8 mouse cellular contexts compared by ENCODE assay signal in genomic region chr6:88201926-88202700, GRCm38 (mm10). TPM values are rescaled to one million over a fixed set of nuclear protein-coding genes. Genes with fewer than 3 reads are reported as not detected.
A peak's percentile ranks its signal among the peaks of the same experiment; 100 is the strongest.
DNase-seq lines count a peak whose midpoint lies in the region; TF ChIP-seq lines count a peak whose summit lies in the region.
"Had no signal": no experiment of that assay in that cellular context is flagged by ENCODE, and none has a peak within 500 bp of the region (broad histone marks: within the 10 kb centered on the region; RNA-seq: fewer than 3 reads in every experiment).

No protein-coding gene starts in this region.

- no peaks in the 10 kb centered on the region for H3K9me3 ChIP-seq in limb, embryonic 10.5 days (replicated peaks)

- WGBS in kidney, adult 2 months, result 45% methylated on average over 15 of the region's 15 CpGs
- 7% methylated on average over 15 of the region's 15 CpGs for WGBS in limb, embryonic 10.5 days

- no peaks in the 10 kb centered on the region for H3K4me1 ChIP-seq in kidney, adult 2 months (ENCODE audit: control insufficient read depth, insufficient read depth, low read length)
- H3K4me1 ChIP-seq in limb, embryonic 10.5 days, result peaks cover 73% of the 10 kb centered on the region

- TF ChIP-seq POLR2A in kidney, adult 2 months (IDR thresholded peaks at IDR 0.05; ENCODE audit: low read depth, low read length), result no peak

- no peaks in the 10 kb centered on the region for H3K36me3 ChIP-seq in kidney, adult 2 months (ENCODE audit: control insufficient read depth, insufficient read depth, low read length)
- no peaks in the 10 kb centered on the region for H3K36me3 ChIP-seq in limb, embryonic 10.5 days

- DNase-seq in kidney, adult 2 months, result no peak
- no peak for DNase-seq in kidney, postnatal 10 days
- peak; percentile 19 for DNase-seq in urinary bladder, adult 2 months (ENCODE audit: low spot score)
- no peak for DNase-seq in urinary bladder, postnatal 10 days (ENCODE audit: low spot score)
- DNase-seq in limb, embryonic 10.5 days (ENCODE audit: low spot score), result peak; percentile 53
- no peak for DNase-seq in natural killer cell, adult 2 months (ENCODE audit: low spot score in 2 of 2)
- DNase-seq in layer of hippocampus, adult 18-20 months (ENCODE audit: low spot score in 2 of 2), result no peak

- H3K27ac ChIP-seq in kidney, adult 2 months (ENCODE audit: insufficient read depth, low read depth, low read length), result peak overlapping the region; percentile 87
- peak overlapping the region; percentile 21; the same call in 1 of the 2 replicates for H3K27ac ChIP-seq in limb, embryonic 10.5 days

- no peak for TF ChIP-seq CTCF in kidney, adult 2 months (conservative IDR thresholded peaks at IDR 0.05; ENCODE audit: insufficient read depth, insufficient read length, low read depth, low read length)

- H3K27me3 ChIP-seq in kidney, adult 2 months (replicated peaks; ENCODE audit: control insufficient read depth, insufficient read depth, low read length), result peaks cover 2% of the 10 kb centered on the region; the same call in 1 of the 2 replicates
- H3K27me3 ChIP-seq in limb, embryonic 10.5 days (ENCODE audit: low read depth, poor library complexity, severe bottlenecking), result peaks cover 100% of the 10 kb centered on the region

- H3K4me3 ChIP-seq in kidney, adult 2 months (ENCODE audit: insufficient read depth, low read depth, low read length), result peak overlapping the region; percentile 29
- no peak overlapping the region; the same call in 1 of the 2 replicates for H3K4me3 ChIP-seq in limb, embryonic 10.5 days

RNA-seq across cellular contexts. Expression of gene Gata2, which starts 8.4 kb away (rescaled TPM):
- polyA plus RNA-seq in kidney, adult 2 months (2012; rRNA removed), result 36.9 and 37.4 TPM in 2 replicates
- polyA plus RNA-seq in urinary bladder, adult 2 months (2012; rRNA removed), result 41.4 and 55.5 TPM in 2 replicates
- 6.8 and 9.0 TPM in 2 replicates for polyA plus RNA-seq in limb, embryonic 10.5 days (2016; fragmentation: Nextera tagmentation; extraction: Ambion mirVana)
- 1 to 10 TPM; 5.0 to 5.9 TPM for total RNA-seq in layer of hippocampus, adult 18-20 months (2021)
- polyA plus RNA-seq: inflammation-experienced regulatory T-cells, adult 6 months had no signal

RNA-seq across cellular contexts. Expression of gene Dnajb8, which starts 20.0 kb away (rescaled TPM):
- 0.10 TPM in 1 of 2 replicates, not detected in the other for polyA plus RNA-seq in kidney, adult 2 months (2012; rRNA removed)
- not detected in 2 replicates for polyA plus RNA-seq in urinary bladder, adult 2 months (2012; rRNA removed)
- not detected in 2 replicates for polyA plus RNA-seq in limb, embryonic 10.5 days (2016; fragmentation: Nextera tagmentation; extraction: Ambion mirVana)
- total RNA-seq in layer of hippocampus, adult 18-20 months (2021), result not detected
- polyA plus RNA-seq: inflammation-experienced regulatory T-cells, adult 6 months had no signal

Comparison
In these comparisons a context has a peak if more than half of its experiments do, and no peak if none do; other contexts are left out.
1. DNase-seq: peak in urinary bladder, adult 2 months (single experiment) and limb, embryonic 10.5 days (single experiment); none in kidney, adult 2 months (single experiment), kidney, postnatal 10 days (single experiment), urinary bladder, postnatal 10 days (single experiment), natural killer cell, adult 2 months (0 of 2) and layer of hippocampus, adult 18-20 months (0 of 2).